Mouse (Mus musculus) hindbrain, embryonic 15.5 days (tissue): ENCODE measurements around the gene Ift57. TPM values are rescaled to one million over a fixed set of nuclear protein-coding genes. Genes with fewer than 3 reads are reported as not detected.
A peak's percentile ranks its signal among the peaks of the same experiment; 100 is the strongest.

Experiments
- ATAC-seq: fragments of 200-750 bp; cut with Nextera tagmentation; 2 replicates; pipeline ENCODE4 v1.8.0; 2017; ENCODE audit warnings: low read depth, moderate number of reproducible peaks, moderate TSS enrichment; ENCODE audit not compliant: low FRiP score
- H3K27ac ChIP-seq: fragments of 300-500 bp; sonication (generic); replicated peaks from 2 replicates; pipeline ENCODE4 v1.5.1; 2015; ENCODE audit warnings: mild to moderate bottlenecking, inconsistent platforms
- H3K27me3 ChIP-seq: fragments of 300-500 bp; sonication (generic); 2 replicates; pipeline ENCODE4 v1.6.1; 2015; ENCODE audit warnings: control low read depth, inconsistent platforms
- H3K36me3 ChIP-seq: fragments of 300-500 bp; sonication (generic); 2 replicates; pipeline ENCODE4 v1.6.1; 2015; ENCODE audit warnings: control low read depth, inconsistent platforms
- H3K4me1 ChIP-seq: fragments of 300-500 bp; sonication (generic); replicated peaks from 2 replicates; pipeline ENCODE4 v1.6.1; 2015; ENCODE audit warnings: control low read depth, inconsistent platforms
- H3K4me2 ChIP-seq: fragments of 300-500 bp; sonication (generic); 2 replicates; pipeline ENCODE4 v1.6.1; 2015; ENCODE audit warnings: moderate library complexity, mild to moderate bottlenecking, inconsistent platforms
- H3K4me3 ChIP-seq: fragments of 300-500 bp; sonication (generic); 2 replicates; pipeline ENCODE4 v1.5.1; 2015; ENCODE audit warnings: mild to moderate bottlenecking, inconsistent platforms
- H3K9ac ChIP-seq: fragments of 300-500 bp; sonication (generic); 2 replicates; pipeline ENCODE4 v1.6.1; 2015; ENCODE audit warnings: inconsistent platforms
- H3K9me3 ChIP-seq: fragments of 300-500 bp; sonication (generic); 2 replicates; pipeline ENCODE4 v1.6.1; 2016; ENCODE audit warnings: control low read depth, inconsistent platforms
- WGBS: fragments of 180-500 bp; shearing (Covaris S2); methylation state at CpG from one replicate; pipeline ENCODE4 v1.1.7; 2015; 5-methylcytosine and 5-hydroxymethylcytosine counted together
- polyA plus RNA-seq: library from polyadenylated mRNA; unstranded; fragments of >200 nt; fragmentation: Nextera tagmentation; extraction: Ambion mirVana; gene quantifications from 2 replicates; pipeline ENCODE4 v1.2.1, GENCODE M21; 2015

Ift57 gene
- polyA plus RNA-seq, result 43.4 and 51.4 TPM in 2 replicates

DNA sequence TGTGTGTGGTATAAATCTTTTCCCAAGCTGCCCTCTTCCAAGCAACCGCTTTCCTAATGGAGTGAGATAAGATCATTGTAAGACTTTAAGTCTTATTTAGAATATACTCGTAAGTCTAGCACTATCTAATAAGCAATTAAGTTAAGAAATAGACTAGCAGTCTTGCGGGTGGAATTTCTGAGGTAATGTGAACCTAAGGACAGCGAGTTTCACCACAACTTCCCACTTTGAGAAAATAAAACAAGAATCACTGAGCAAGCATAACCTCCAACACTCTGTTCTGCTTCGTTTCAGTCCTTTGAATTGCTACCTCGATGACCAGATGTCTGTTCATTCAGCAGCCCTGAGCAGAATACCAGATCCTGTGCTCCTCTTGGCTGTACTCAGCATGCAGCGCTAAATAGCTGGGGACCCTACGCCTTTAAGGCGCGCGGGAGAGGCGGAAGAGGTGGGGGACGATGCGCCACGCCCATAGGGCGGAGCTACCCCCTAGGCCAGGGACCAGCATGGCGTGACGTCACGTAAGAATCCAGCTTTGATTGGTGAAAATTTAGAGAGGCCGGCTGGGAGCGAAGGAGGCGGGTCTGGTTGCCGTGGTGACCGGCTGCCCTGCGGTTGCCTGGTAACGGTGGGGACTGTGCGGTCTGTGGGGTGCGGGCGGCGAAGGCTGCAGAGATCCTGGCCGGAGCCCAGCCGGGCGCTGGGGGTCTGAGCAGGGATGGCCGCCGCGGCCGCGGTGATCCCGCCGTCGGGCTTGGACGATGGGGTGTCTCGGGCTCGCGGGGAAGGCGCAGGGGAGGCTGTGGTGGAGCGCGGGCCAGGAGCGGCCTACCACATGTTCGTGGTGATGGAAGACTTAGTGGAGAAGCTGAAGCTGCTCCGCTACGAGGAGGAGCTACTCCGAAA, at the start of gene Ift57:
Gene Ift57 (plus strand): TSS at position 614 of the 906 bp plus-strand sequence.
- Histone ChIP-seq H3K4me1 (peaks cover 19% of the 10 kb centered on the region), H3K4me3 (peak within 1 kb of the TSS; percentile 74), H3K4me2 (peak within 1 kb of the TSS; percentile 61), H3K36me3 (no peaks in the 10 kb centered on the region), H3K27ac (peak within 1 kb of the TSS; percentile 79), H3K27me3 (no peaks in the 10 kb centered on the region), H3K9me3 (no peaks in the 10 kb centered on the region), H3K9ac (peak within 1 kb of the TSS; percentile 65)
- ATAC-seq, result peak; percentile 100
- 3% methylated on average over 53 of the region's 53 CpGs for WGBS

DNA sequence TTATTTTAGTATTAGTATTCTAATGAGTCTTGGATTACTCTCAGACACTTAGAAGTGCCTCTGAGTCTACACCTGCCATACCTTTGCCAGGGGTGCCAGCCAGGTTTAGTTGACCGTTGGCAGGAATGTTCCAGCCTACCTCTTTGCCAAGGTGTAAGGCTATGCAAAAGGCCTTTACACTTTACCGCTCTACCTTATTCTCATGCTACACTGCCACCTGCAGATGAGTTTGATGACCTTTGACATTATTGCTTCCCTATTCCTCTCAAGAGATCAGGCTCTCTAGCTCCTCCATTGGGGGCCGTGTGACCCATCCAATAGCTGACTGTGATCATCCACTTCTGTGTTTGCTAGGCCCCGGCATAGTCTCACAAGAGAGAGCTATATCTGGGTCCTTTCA, 41.9 kb upstream of the Ift57 start:
- no peak for ATAC-seq
- WGBS, result 96% methylated on average over 4 of the region's 4 CpGs
- no peaks in the 10 kb centered on the region for H3K9me3 ChIP-seq
- H3K9ac ChIP-seq, result no peak overlapping the region
- H3K27me3 ChIP-seq, result no peaks in the 10 kb centered on the region
- H3K4me3 ChIP-seq, result no peak overlapping the region
- H3K36me3 ChIP-seq, result no peaks in the 10 kb centered on the region
- H3K27ac ChIP-seq, result no peak overlapping the region
- no peak overlapping the region for H3K4me2 ChIP-seq
- H3K4me1 ChIP-seq, result no peaks in the 10 kb centered on the region

DNA sequence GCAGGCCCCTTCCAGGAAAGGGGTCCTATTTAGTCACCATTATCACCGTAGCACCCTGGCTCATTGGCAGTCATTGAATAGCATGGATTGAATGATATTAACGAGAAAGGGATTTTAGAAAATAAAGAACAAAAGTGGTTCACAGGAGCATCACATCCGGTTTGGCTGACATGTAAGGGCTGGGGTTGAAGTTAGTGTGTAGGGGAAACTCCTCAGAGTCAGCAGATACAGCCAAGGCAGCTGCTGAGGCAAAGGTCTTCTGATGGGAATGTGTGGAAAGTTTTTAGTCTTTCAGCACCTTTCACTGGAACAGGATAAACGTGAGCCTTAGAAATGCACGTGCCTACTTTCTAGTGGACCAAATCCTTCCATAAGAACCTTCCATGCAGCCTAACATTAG, 41.0 kb upstream of the Ift57 start:
- H3K9me3 ChIP-seq, result no peaks in the 10 kb centered on the region
- no peaks in the 10 kb centered on the region for H3K4me1 ChIP-seq
- H3K4me3 ChIP-seq, result no peak overlapping the region
- H3K4me2 ChIP-seq, result no peak overlapping the region
- no peak overlapping the region for H3K27ac ChIP-seq
- no peak for ATAC-seq
- no peaks in the 10 kb centered on the region for H3K36me3 ChIP-seq
- no peak overlapping the region for H3K9ac ChIP-seq
- H3K27me3 ChIP-seq, result no peaks in the 10 kb centered on the region
- WGBS, result 80% methylated on average over 5 of the region's 5 CpGs

- H3K36me3 ChIP-seq, result no peaks in the 10 kb centered on the region
Observed at GRCm38 (mm10) chr16:49659131-49659530, 39.9 kb upstream of the Ift57 start.

DNA sequence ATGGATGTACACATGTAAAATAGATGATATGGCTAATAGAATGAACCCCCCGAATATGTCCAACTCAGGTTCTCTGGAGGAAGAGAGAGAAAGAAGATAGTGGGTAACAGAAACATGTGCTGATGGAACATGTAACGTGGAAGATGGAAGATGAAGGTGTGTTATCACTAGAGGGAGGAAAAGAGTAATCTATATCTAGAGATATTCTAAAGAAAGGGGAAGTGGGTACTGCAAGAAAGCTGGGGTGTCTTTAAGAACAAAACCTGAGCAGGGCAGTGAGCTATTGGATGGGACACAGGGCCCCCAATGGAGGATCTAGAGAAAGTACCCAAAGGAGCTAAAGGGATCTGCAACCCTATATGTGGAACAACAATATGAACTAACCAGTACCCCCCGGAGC, 38.9 kb upstream of the Ift57 start:
- no peaks in the 10 kb centered on the region for H3K4me1 ChIP-seq
- 92% methylated on average over 3 of the region's 3 CpGs for WGBS
- H3K4me3 ChIP-seq, result no peak overlapping the region
- H3K9me3 ChIP-seq, result no peaks in the 10 kb centered on the region
- no peak overlapping the region for H3K9ac ChIP-seq
- H3K27ac ChIP-seq, result no peak overlapping the region
- H3K4me2 ChIP-seq, result no peak overlapping the region
- H3K27me3 ChIP-seq, result no peaks in the 10 kb centered on the region
- H3K36me3 ChIP-seq, result no peaks in the 10 kb centered on the region
- ATAC-seq, result no peak

More at GRCm38 (mm10) chr16:49659131-49659530, 39.9 kb upstream of the Ift57 start:
- H3K4me1 ChIP-seq, result no peaks in the 10 kb centered on the region
- no peak overlapping the region for H3K4me2 ChIP-seq
- H3K9me3 ChIP-seq, result no peaks in the 10 kb centered on the region
- H3K4me3 ChIP-seq, result no peak overlapping the region
- ATAC-seq, result no peak
- H3K27ac ChIP-seq, result no peak overlapping the region
- H3K9ac ChIP-seq, result no peak overlapping the region
- 59% methylated on average over 2 of the region's 2 CpGs for WGBS
- no peaks in the 10 kb centered on the region for H3K27me3 ChIP-seq

DNA sequence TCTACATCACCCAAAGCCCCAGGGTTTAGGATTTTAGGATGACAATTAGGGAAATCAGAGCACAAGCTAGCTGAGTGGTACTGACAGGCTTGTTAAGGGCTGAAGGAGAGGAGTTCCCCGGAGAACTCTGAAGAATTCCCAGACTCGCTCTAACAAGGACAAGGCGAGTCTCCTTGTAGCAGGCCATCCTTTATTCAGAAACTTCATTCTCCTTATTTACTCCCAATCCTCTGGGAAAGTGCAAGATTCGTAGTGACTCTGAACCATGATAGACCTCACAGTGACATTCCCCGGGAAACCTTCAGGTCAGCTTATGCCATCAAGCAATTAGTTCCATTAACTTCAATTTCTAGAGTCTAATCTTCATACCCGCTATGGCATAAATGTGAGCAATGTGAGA, 36.8 kb upstream of the Ift57 start:
- H3K27ac ChIP-seq, result no peak overlapping the region
- WGBS, result 84% methylated on average over 6 of the region's 6 CpGs
- H3K36me3 ChIP-seq, result no peaks in the 10 kb centered on the region
- no peaks in the 10 kb centered on the region for H3K4me1 ChIP-seq
- no peak overlapping the region for H3K9ac ChIP-seq
- H3K4me2 ChIP-seq, result no peak overlapping the region
- no peak overlapping the region for H3K4me3 ChIP-seq
- H3K9me3 ChIP-seq, result no peaks in the 10 kb centered on the region
- no peaks in the 10 kb centered on the region for H3K27me3 ChIP-seq
- no peak for ATAC-seq

- no peak overlapping the region for H3K27ac ChIP-seq
- ATAC-seq, result no peak
- H3K9me3 ChIP-seq, result no peaks in the 10 kb centered on the region
- H3K4me1 ChIP-seq, result no peaks in the 10 kb centered on the region
- no peak overlapping the region for H3K9ac ChIP-seq
- H3K4me3 ChIP-seq, result no peak overlapping the region
- no peak overlapping the region for H3K4me2 ChIP-seq
- 70% methylated on average over 7 of the region's 7 CpGs for WGBS
- no peaks in the 10 kb centered on the region for H3K36me3 ChIP-seq
- H3K27me3 ChIP-seq, result no peaks in the 10 kb centered on the region
Observed at GRCm38 (mm10) chr16:49664677-49665076, 34.4 kb upstream of the Ift57 start.

- Histone ChIP-seq H3K9ac (no peak overlapping the region), H3K27me3 (no peaks in the 10 kb centered on the region), H3K4me1 (no peaks in the 10 kb centered on the region), H3K4me2 (no peak overlapping the region), H3K9me3 (no peaks in the 10 kb centered on the region), H3K4me3 (no peak overlapping the region), H3K27ac (no peak overlapping the region), H3K36me3 (no peaks in the 10 kb centered on the region)
- 84% methylated on average over 6 of the region's 6 CpGs for WGBS
- ATAC-seq, result no peak
Observed at GRCm38 (mm10) chr16:49679666-49680065, 19.4 kb upstream of the Ift57 start.

- Histone ChIP-seq H3K27me3 (no peaks in the 10 kb centered on the region), H3K4me1 (no peaks in the 10 kb centered on the region), H3K27ac (no peak overlapping the region), H3K9ac (no peak overlapping the region), H3K4me2 (no peak overlapping the region), H3K9me3 (no peaks in the 10 kb centered on the region), H3K4me3 (no peak overlapping the region), H3K36me3 (no peaks in the 10 kb centered on the region)
- 41% methylated on average over 4 of the region's 4 CpGs for WGBS
- no peak for ATAC-seq
Observed at GRCm38 (mm10) chr16:49684961-49685360, 14.1 kb upstream of the Ift57 start.

DNA sequence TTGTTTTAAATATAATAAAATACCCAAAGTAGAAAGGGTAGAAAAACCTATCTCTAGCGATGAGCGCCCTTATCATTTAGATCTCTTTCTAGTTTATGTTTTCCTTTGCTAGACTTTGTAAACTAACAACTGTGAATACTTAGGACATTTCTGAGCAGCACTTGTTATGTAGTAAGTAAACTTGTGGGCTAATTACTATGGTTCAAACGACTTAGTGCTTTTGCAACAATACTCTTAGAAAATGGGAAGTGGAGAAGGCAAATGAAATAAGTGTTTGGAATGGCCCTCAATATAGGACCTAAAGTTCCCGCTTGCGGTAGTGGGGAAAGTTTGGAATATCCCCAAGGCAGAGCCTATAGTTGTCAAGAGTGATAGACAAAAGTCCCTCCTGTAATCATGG, 788 bp downstream of the Ift57 start:
- Histone ChIP-seq H3K9ac (peak overlapping the region; percentile 65; the same call in 1 of the 2 replicates), H3K4me1 (peaks cover 19% of the 10 kb centered on the region), H3K36me3 (no peaks in the 10 kb centered on the region), H3K4me2 (peak overlapping the region; percentile 61), H3K27ac (peak overlapping the region; percentile 79; the same call in 1 of the 2 replicates), H3K4me3 (peak overlapping the region; percentile 74), H3K9me3 (no peaks in the 10 kb centered on the region), H3K27me3 (no peaks in the 10 kb centered on the region)
- no peak for ATAC-seq
- 32% methylated on average over 5 of the region's 5 CpGs for WGBS

GRCm38 (mm10) chr16:49708074-49708473, 9.0 kb downstream of the Ift57 start:
- H3K4me3 ChIP-seq, result no peak overlapping the region
- H3K4me1 ChIP-seq, result no peaks in the 10 kb centered on the region
- H3K9ac ChIP-seq, result no peak overlapping the region
- no peaks in the 10 kb centered on the region for H3K27me3 ChIP-seq
- 50% methylated on average over 1 of the region's 1 CpGs for WGBS
- ATAC-seq, result no peak
- no peaks in the 10 kb centered on the region for H3K9me3 ChIP-seq
- peaks cover 8% of the 10 kb centered on the region; the same call in 1 of the 2 replicates for H3K36me3 ChIP-seq
- H3K4me2 ChIP-seq, result no peak overlapping the region
- H3K27ac ChIP-seq, result no peak overlapping the region

- H3K4me3 ChIP-seq, result no peak overlapping the region
- no peaks in the 10 kb centered on the region for H3K9me3 ChIP-seq
- H3K27me3 ChIP-seq, result no peaks in the 10 kb centered on the region
- no peak overlapping the region for H3K9ac ChIP-seq
- H3K4me2 ChIP-seq, result no peak overlapping the region
- H3K27ac ChIP-seq, result no peak overlapping the region
- peaks cover 8% of the 10 kb centered on the region; the same call in 1 of the 2 replicates for H3K36me3 ChIP-seq
- ATAC-seq, result no peak
- H3K4me1 ChIP-seq, result no peaks in the 10 kb centered on the region
- 92% methylated on average over 3 of the region's 3 CpGs for WGBS
Observed at GRCm38 (mm10) chr16:49710188-49710587, 11.2 kb downstream of the Ift57 start.
